Mouse (Mus musculus) megakaryocyte, embryonic 14.5 days (primary cell): Measurements from ENCODE around the gene Arhgap32.

ENCODE experiments used
- FLI1 ChIP-seq: IDR thresholded peaks from 2 replicates; pipeline ENCODE4 v1.6.1; 2012; ENCODE audit warnings: low read length, inconsistent platforms, mixed read lengths
- GATA1 ChIP-seq: IDR thresholded peaks from 3 replicates; pipeline ENCODE4 v1.6.1; 2012; ENCODE audit warnings: mixed read lengths, low read length, inconsistent platforms, borderline replicate concordance

DNA sequence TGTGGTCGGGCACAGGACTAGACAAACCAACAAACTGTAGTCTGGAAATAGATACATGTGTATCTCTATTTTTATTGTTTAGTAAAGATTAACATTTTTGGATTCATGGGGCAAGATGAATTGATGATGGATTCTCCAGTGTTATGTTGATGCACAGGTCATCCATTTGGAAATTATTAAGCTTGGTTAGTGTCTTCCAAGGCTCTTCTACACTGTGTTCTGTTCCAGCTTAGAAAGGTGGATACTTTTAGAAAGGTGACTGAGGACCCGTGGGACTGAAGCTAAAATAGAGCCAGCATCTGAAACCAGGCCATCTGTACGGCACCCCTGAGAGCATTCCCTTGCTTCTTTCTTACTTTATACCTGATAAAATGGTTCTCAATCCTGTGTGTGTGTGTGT, 41.3 kb downstream of the Arhgap32 start:
- no peak for TF ChIP-seq GATA1
- no peak for TF ChIP-seq FLI1
